Mouse (Mus musculus) right cerebral cortex, adult 2 months (tissue): ENCODE results near the gene BC024063.
A peak's percentile ranks its signal among the peaks of the same experiment; 100 is the strongest.
"Not testable (repeated sequence)": the region's sequence is repeated elsewhere in the genome, so short reads cannot be mapped to it uniquely, and the experiment has no call there.

Source experiments
- DNase-seq, 2 experiments: peaks; one replicate each; pipeline ENCODE4 v3.0.0; 2021 to 2022; ENCODE audit warnings: low spot score in 2 of 2

The BC024063 gene

DNA sequence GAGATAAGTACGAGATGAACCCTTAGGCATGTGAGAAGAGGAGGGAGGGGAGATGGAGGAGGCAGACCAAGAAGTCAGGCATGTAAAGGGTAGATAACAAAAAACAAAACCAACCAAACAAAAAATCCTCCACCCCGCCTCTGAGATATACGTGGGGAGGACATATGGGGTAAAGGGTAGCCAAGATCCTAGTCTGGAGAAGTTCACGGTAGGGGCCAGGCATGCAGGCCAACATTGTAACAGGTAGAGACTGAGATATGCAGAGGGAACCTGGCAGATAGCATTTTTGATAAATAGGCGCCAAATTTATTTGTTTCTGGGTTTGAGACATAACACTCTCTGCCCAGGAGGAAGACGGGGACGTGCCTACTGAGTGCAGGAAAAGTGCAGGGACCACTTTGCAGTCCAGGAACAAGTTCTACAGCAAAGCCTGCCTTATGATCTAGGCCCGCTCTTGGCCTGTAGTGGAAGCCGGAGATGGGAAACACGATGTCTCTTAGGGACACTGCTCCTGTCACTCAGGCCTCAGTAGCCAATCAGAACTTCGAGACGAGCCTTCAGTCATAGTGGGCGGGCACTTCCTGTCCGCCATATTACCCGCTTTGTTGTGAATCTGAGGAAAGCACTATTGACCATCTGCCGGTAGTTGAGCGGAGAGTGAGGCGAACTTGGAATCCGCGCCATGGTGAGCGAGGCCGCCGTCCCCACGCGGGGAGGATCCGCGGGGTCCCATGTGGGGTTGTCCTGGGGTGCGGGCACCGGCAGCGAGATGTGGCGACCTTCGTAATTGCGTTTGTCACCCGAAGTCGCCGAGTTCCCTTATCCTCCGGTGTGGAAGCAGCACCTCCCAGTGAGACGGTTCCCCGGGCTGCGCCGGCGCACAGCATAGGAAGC lies at the start of gene BC024063:
BC024063 (plus strand) TSS at position 626 of the 894 bp plus-strand sequence.
- peak; percentile 74 to 83 for DNase-seq

- no peak for DNase-seq
Observed at GRCm38 (mm10) chr10:82042191-82042590, 41.0 kb upstream of the BC024063 start.

GRCm38 (mm10) chr10:82046603-82047002 lies 36.5 kb upstream of the BC024063 start:
- DNase-seq, result no peak

DNA sequence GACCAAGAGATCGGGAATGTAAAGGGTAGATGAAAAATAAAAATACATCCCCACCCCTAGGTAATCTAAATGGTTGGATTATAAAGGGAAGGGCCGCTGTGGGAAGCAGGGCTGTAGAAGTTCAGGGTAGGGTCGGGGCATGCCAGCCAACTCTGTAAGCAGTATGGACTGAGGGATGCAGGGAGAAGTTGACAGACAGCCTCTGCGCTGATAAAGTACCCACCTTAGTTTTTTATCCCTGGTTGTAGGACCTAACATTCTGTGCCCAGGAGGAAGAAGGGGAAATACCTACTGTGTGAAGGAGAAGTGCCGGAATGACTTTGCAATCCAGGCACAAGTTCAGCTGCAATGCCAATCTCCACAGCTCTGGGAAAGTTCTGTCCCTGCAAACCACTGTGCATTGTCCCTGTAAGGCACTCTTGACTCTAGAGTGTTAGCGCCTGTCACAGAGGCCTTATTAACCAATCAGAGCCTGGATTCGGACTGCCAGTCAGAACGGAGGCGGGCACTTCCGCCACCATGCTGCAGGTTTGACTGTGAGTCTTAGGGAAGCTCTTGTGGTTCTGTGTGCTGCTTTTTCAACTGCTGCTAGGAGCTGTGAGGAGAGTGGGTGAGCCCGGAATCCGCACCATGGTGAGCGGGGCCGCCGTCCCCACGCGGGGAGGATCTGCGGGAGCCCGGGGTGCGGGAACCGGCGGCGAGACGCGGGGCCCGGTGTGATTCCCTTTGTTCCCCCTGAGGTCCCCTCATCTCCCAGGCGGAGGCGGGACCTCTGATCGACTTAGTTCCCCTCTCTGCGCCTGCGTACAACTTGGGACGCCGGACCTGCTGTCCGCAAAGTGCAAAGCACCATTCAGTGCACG lies 35.3 kb upstream of the BC024063 start, which contains the start of gene Zfp873:
Zfp873 (plus strand) TSS at position 527 of the 863 bp plus-strand sequence.
- peak; percentile 90 to 93 for DNase-seq

DNA sequence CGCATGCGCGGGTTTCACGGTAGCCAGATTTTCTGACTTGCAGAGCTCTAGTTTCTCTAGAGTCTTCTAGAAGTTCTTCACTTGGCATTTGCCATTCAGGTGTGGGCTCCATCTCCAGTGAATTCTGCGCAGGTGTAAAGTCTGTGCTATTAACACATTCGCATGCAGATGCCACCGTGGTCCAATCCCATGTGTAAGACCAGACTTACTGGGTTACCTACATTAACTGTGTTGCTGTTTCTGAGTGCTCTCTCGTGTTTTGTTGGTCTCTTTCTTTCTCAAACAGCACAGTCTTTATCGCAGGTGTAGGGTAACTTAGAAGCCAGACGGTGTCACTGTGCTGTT lies 34.7 kb upstream of the BC024063 start:
- DNase-seq, result not testable (repeated sequence)

DNA sequence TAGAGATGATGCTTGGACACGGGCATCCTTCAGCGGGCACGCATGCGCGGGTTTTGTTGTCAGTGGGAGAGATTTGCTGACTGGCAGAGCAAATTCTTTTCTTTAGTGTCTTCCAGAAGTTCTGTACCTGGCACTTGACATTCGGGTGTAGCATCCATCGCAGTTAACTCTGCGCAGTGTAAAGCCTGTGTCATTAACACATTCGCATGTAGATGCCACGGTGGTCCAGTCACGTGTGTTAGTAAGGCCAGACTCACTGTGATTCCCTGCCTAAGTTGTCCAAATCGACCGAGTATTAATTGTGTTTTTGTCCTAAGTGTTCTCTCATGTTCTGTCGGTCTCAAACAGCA lies 444 bp downstream of the BC024063 start:
- not testable (repeated sequence) for DNase-seq

DNA sequence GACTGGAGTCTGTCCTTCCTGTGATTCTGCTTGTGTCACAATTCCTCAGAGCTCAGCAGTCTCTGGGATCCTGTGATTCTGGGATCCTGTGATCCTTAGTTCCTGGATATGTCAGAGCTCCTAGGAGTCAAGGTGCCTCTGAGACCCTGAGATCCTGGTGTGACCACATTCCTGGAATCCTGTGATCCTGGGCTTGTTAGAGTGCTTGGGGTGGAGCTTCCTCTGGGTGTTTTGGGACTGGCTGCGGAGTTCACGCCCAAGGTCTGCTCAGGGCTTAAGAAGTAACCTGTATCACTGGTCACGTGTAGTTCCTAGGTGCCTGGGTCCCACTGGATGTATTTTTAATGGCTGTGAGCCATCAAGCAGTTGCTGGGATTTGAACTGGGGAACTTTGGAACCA lies 34.1 kb downstream of the BC024063 start:
- no peak for DNase-seq

DNA sequence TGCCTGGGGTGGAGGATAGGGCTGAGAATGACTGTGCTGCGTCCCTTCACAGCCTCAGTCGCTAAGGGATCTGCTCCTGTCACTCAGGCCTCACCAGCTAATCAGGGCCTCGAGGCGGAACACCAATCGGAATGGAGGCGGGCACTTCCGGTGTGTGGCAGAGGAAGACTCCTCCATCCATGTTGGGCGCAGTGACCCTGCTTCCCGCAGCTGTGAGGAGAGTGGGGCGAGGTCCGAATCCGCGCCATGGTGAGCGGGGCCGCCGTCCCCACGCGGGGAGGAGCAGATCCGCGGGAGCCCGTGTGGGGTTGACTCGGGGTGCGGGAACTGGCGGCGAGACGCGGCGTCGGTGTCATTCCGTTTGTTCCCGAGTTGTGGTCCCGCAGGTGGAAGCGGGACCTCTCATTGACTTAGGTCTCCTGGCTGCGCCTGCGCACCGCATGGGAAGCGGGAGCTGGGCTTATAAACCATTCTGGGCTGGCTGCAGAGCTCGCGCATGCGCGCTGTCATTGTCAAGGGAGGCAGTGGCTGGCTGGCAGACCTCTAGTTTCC lies 44.8 kb downstream of the BC024063 start, which contains the start of gene AU041133:
AU041133 (plus strand) TSS at position 164 of the 552 bp plus-strand sequence.
- peak; percentile 92 to 93 for DNase-seq

GRCm38 (mm10) chr10:82145282-82145681 lies 62.1 kb downstream of the BC024063 start:
- no peak for DNase-seq

DNA sequence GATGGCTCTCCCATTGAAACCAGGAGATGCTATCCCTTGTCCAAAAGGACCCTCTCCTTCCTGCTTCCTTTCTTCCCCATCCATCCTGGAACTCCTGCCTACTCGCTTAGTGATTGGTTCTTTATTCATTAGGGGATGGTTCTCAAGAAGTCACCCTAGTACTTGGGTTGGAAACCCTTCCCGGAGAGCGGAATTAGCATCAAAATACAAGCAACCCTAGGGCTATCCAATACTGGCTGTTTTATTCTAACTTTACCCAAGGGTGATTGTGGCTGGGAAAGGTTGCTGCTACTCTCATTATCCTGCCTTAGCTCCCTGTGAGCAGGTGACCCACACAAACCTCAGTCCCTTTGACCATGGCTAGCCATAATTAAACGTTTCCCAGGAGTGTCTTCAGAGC lies 64.4 kb downstream of the BC024063 start:
- no peak for DNase-seq
